Mouse (Mus musculus) cerebellum, adult 2 months (tissue): ENCODE measurements around the gene Syt8.

Experiments used
- CTCF ChIP-seq: fragments of 200-500 bp; IDR thresholded peaks from 2 replicates; pipeline ENCODE4 v1.5.1; 2011; ENCODE audit warnings: low read depth, mild to moderate bottlenecking, control low read depth, low read length, moderate library complexity, borderline replicate concordance; ENCODE audit not compliant: insufficient read depth
- POLR2A ChIP-seq: fragments of 200-500 bp; IDR thresholded peaks from 2 replicates; pipeline ENCODE4 v1.6.1; 2011; ENCODE audit warnings: low read length, control low read depth, borderline replicate concordance; ENCODE audit not compliant: insufficient read depth

DNA sequence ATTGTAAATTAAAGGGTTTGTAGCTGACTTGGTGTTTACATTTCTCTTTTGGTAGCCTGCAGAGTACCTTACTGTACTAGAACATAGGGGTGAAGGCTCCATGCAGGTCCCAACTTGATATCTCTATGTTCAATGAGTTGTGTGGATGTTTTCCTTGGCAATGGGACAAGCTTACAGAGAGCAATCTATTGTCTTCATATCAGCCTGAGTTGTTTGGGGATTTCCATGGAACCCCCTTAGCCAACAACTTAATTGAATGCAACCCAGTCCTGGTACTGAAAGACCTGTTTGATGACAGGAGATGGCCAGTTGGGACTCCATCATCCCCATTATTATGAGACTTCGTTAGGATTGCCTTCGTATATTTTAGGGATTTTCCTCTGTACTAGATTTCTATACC is 16.6 kb upstream of the Syt8 start:
- TF ChIP-seq CTCF (no peak), POLR2A (no peak)
